8 mouse cellular contexts compared by ENCODE assay signal in genomic region chr17:34203444-34203843, GRCm38 (mm10). TPM values are rescaled to one million over a fixed set of nuclear protein-coding genes. Genes with fewer than 3 reads are reported as not detected.
DNase-seq lines count a peak whose midpoint lies in the region; ATAC-seq and TF ChIP-seq lines count a peak whose summit lies in the region.

Tap2 (plus strand) TSS chr17:34203527.

- H3K4me1 ChIP-seq in erythroblast, embryonic 14.5 days (ENCODE audit: control insufficient read depth): peaks cover 28% of the 10 kb centered on the region
- peaks cover 6% of the 10 kb centered on the region; the same call in 1 of the 2 replicates for H3K4me1 ChIP-seq in embryonic facial prominence, embryonic 12.5 days

- no peak for ATAC-seq in erythroblast, adult 5-6 weeks (replicated peaks; ENCODE audit: low FRiP score, poor library complexity, severe bottlenecking)
- no peak for ATAC-seq in embryonic facial prominence, embryonic 12.5 days (ENCODE audit: insufficient number of reproducible peaks, insufficient read depth, low FRiP score, low TSS enrichment)
- ATAC-seq in hematopoietic stem cell, adult 5-6 weeks (replicated peaks in 1 of 2; ENCODE audit: insufficient read depth in 1 of 2, low FRiP score in 2 of 2, low TSS enrichment in 1 of 2, low read depth in 1 of 2, poor library complexity in 2 of 2, severe bottlenecking in 2 of 2): no peak
- ATAC-seq in megakaryocyte-erythroid progenitor cell, adult 5-6 weeks (replicated peaks; ENCODE audit: low FRiP score, low TSS enrichment, poor library complexity, severe bottlenecking): no peak

- no peaks in the 10 kb centered on the region for H3K9me3 ChIP-seq in erythroblast, embryonic 14.5 days (ENCODE audit: control insufficient read depth, low read length)
- H3K9me3 ChIP-seq in embryonic facial prominence, embryonic 12.5 days: no peaks in the 10 kb centered on the region

- no peak for TF ChIP-seq CTCF in C2C12 (IDR thresholded peaks at IDR 0.05; ENCODE audit: control insufficient read depth, insufficient read depth, insufficient read length)

- H3K27ac ChIP-seq in embryonic facial prominence, embryonic 12.5 days: no peak within 1 kb of the TSS

- peak within 1 kb of the TSS; percentile 57; the same call in 1 of the 2 replicates for H3K9ac ChIP-seq in embryonic facial prominence, embryonic 12.5 days

- H3K79me2 ChIP-seq in C2C12 (ENCODE audit: control insufficient read depth, insufficient read depth): no peaks in the 10 kb centered on the region

- no peaks in the 10 kb centered on the region for H3K36me3 ChIP-seq in erythroblast, embryonic 14.5 days (ENCODE audit: control insufficient read depth)
- no peaks in the 10 kb centered on the region for H3K36me3 ChIP-seq in C2C12 (ENCODE audit: control insufficient read depth, insufficient read depth)
- H3K36me3 ChIP-seq in embryonic facial prominence, embryonic 12.5 days: no peaks in the 10 kb centered on the region

- H3K79me3 ChIP-seq in C2C12 (ENCODE audit: low read depth): no peaks in the 10 kb centered on the region

- H3K4me2 ChIP-seq in embryonic facial prominence, embryonic 12.5 days (replicated peaks): peak within 1 kb of the TSS; percentile 83

- DNase-seq in layer of hippocampus, adult 18-20 months (ENCODE audit: low spot score in 2 of 2): no peak
- no peak for DNase-seq in right cerebral cortex, postnatal 10 days (ENCODE audit: low spot score in 2 of 2)

- H3K4me3 ChIP-seq in erythroblast, embryonic 14.5 days (replicated peaks): peak within 1 kb of the TSS; percentile 99
- H3K4me3 ChIP-seq in C2C12 (ENCODE audit: insufficient read depth, poor library complexity, severe bottlenecking): peak within 1 kb of the TSS; percentile 45
- peak within 1 kb of the TSS; percentile 62 for H3K4me3 ChIP-seq in embryonic facial prominence, embryonic 12.5 days

- H3K27me3 ChIP-seq in erythroblast, embryonic 14.5 days (ENCODE audit: control insufficient read depth): peaks cover 14% of the 10 kb centered on the region
- H3K27me3 ChIP-seq in C2C12 (ENCODE audit: control insufficient read depth, insufficient read depth, insufficient read length): peaks cover 19% of the 10 kb centered on the region
- peaks cover 76% of the 10 kb centered on the region for H3K27me3 ChIP-seq in embryonic facial prominence, embryonic 12.5 days

- 51% methylated on average over 5 of the region's 5 CpGs for WGBS in embryonic facial prominence, embryonic 12.5 days

- peak within 1 kb of the TSS; percentile 74 for H3ac ChIP-seq in C2C12 (ENCODE audit: control insufficient read depth, insufficient read length, low read depth)

TF ChIP-seq in C2C12, 6 proteins besides CTCF, POLR2A, EP300 and RAD21:
- TF ChIP-seq CEBPB (IDR thresholded peaks at IDR 0.05; ENCODE audit: low read depth): no peak
- no peak for TF ChIP-seq MAX (IDR thresholded peaks at IDR 0.05)
- TF ChIP-seq MYOG (IDR thresholded peaks at IDR 0.05; ENCODE audit: control insufficient read depth, extremely low read depth, insufficient read length): no peak
- no peak for TF ChIP-seq FOSL1 (IDR thresholded peaks at IDR 0.05; ENCODE audit: insufficient read depth, low read length, poor library complexity, severe bottlenecking)
- TF ChIP-seq USF1 (IDR thresholded peaks at IDR 0.05; ENCODE audit: low read depth): no peak
- TF ChIP-seq MYOD1 (IDR thresholded peaks at IDR 0.05; ENCODE audit: control insufficient read depth, insufficient read length, low read depth): no peak
TF ChIP-seq in C2C12: peak in this region for 0.

RNA-seq across cellular contexts. Expression of gene Tap2, which starts in this region (rescaled TPM):
- polyA plus RNA-seq in erythroblast, embryonic 14.5 days (2012): 0.83 and 1.0 TPM in 2 replicates
- 0.38 and 5.2 TPM in 2 replicates for total RNA-seq in erythroblast, adult 5-6 weeks (2015; ENCODE audit: low replicate concordance)
- total RNA-seq in erythroblast, adult 5-6 weeks (2017; ENCODE audit: low replicate concordance): 7.8 and 11.2 TPM in 2 replicates
- 0.47 TPM for polyA plus RNA-seq in C2C12 (2012; fragmentation: generic; extraction: Trizol)
- polyA plus RNA-seq in embryonic facial prominence, embryonic 12.5 days (2016; fragmentation: Nextera tagmentation; extraction: Ambion mirVana): 1.3 and 2.3 TPM in 2 replicates
- total RNA-seq in hematopoietic stem cell, adult 5-6 weeks (2017): 113 and 116 TPM in 2 replicates
- 25.8 and 90.1 TPM in 2 replicates for total RNA-seq in megakaryocyte-erythroid progenitor cell, adult 5-6 weeks (2014; fragmentation: Nextera tagmentation)
- 49.7 and 50.5 TPM in 2 replicates for total RNA-seq in megakaryocyte-erythroid progenitor cell, adult 5-6 weeks (2017)
- total RNA-seq in layer of hippocampus, adult 18-20 months (2021): 10 to 100 TPM in 1 of 2 experiments, 1 to 10 TPM in 1; 8.4 to 12.8 TPM

Comparison
In these comparisons a context has a peak if more than half of its experiments do, and no peak if none do; other contexts are left out.
1. H3K4me3 ChIP-seq: peak in every context shown above with its lines; median percentile 99 in erythroblast, embryonic 14.5 days; 62 in embryonic facial prominence, embryonic 12.5 days; 45 in C2C12.